Mouse (Mus musculus) adrenal gland (tissue): Measurements from ENCODE around the gene Olfr411.

ENCODE experiments used
- intact Hi-C: fragments of 180-260 bp; cut with DNase I; formaldehyde crosslinking; loops from one replicate; pipeline ENCODE4 v1.15.1; 2025
- long read RNA-seq, 2 experiments: library from polyadenylated mRNA; unstranded; transcript quantifications; one replicate each; pipeline ENCODE4 v2.0.0; 2020; ENCODE audit warnings: borderline replicate concordance in 1 of 2; ENCODE audit not compliant: insufficient replicate concordance in 1 of 2

Olfr411 gene
- long read RNA-seq, experiment 1 = 0 reads
- long read RNA-seq, experiment 2 = 0 reads

DNA sequence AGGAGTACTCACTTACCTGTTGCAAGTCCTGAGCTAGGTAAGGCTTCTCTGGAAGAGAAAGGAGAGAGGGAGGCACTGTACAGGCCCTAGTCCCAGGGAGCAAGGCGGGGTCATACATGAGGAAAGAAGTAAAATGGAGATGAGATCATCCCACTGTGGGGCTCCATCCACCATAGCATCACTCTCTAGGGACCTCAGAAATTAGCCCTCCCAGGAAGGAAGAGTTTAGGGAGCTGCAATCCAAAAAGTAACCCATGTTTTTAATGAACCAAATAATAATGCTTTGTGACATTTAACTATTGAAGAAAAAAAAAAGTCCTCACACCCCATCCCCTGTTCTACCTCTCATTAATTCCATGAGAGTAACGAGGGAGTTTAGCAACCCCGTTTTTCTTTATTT lies at the start of gene Olfr411:
TSS of gene Olfr411 (minus strand) at position 101 of the 400 bp plus-strand sequence.
- intact Hi-C loops = no loop called here

DNA sequence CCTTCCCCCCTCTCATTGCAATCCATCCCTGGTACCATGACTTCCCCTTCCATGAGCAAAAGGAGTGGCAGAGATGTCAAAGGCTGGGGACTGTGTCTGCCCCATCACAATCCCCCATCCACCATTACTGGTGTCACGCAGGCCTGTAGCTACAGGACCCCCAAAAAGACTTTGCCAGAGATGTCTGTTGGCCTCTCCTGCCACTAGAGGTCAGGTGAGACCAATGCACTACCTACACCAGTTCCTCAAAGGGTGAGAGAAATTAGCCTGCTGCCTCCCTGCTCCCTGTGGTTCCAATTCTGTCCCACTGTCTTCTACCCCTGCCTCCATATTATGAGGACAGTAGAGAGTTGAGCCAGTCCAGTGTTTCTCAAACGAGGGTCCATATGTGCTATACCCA lies 49.7 kb upstream of the Olfr411 start:
- intact Hi-C loops = loop anchor here (5.0 kb wide), 1 partner anchor 120 kb away; no protein-coding TSS in a partner anchor

DNA sequence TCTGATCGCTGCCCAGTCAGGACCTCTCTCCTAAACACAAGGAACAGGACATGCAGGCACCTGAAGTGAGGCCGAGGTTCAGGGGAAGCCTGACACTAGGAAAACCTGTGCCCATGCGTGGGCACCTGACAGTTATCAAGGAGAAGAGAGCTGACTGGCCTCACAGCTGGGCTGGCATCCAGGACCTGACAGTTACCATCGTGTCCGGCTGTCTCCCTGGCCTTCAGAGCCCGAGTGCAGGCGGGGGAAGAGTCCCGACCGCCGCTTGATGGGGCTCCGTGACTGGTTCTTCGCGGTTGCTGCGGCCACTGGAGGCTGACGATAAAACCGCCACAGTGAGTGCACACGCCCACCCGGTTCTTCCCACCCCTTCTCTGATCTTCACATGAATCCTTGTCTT lies 43.1 kb upstream of the Olfr411 start:
- intact Hi-C loops = no loop called here

DNA sequence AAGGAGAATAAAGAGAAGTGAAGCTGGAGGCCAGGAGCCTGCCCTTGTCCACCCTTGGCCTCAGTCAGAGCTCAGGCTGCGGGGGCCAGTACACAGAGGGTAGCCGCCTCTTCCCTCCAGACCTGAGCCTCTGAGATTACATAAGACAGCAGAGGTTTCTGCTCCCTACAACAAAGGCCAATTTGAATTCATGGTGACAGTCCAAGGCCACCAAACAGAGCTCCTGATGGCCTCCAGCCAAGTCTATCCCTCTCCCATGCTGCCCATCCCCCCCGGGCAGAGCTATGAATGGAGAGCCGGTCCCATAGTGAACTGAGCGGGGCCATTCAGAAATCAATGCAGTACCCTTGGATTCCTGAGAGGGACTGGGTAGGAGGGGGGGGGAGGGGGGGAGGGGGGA lies 41.0 kb upstream of the Olfr411 start:
- intact Hi-C loops = no loop called here

DNA sequence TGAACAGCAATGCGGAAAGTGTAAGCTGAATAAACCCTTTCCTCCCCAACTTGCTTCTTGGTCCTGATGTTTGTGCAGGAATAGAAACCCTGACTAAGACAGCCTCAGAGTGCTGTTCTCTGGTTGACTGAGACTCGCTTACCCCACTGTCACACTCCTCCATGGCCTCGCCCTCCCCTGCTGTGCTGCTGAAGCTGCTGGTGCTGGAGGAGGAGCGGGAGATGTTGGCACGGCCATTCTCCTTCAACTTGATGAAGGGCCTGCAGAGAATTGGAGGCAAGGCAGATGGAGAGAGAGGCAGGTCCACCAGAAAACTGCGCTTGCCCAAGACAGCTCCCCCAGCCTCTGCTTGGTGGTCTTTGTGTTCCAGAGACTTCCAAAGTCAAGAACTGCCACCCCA lies 40.5 kb upstream of the Olfr411 start:
- intact Hi-C loops = no loop called here

DNA sequence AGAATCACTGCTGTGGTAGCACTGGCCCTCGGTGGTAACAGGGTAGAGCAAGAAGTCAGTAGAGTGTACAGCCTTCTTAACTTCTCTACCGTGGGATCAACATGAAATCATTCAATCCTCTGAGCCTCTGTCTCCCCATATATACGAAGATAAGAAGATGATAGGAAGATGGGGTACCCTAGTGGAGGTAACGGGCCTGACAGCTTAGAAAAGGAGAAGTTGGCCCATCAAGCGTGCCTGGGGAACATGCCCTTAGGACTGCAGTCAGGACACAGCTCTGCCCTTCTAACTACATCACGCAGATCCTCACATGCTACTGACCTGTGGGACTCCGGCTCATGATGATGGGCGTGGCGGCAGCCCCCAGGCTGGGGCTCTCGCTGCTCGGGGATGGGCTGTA lies 39.4 kb upstream of the Olfr411 start:
- intact Hi-C loops = no loop called here

DNA sequence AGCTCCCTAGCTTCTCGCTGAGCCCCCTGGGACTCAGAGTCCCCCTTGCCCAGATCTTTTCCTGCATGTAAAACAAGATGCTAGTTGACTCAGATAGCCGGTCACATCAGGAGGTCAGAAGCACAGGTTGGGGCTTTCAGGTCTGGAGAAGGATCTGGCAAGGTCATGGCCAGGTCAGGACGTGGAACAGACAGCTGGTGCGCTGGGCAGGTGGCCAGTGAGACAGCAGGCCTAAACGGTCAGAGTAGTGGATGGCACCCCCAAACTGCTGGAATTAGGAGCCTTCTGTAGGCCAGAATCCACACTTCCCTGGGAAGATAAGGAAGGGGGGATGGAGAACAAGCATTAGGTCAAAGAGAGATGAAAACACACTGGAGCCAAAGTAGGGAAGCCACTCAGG lies 34.8 kb upstream of the Olfr411 start:
- intact Hi-C loops = no loop called here

DNA sequence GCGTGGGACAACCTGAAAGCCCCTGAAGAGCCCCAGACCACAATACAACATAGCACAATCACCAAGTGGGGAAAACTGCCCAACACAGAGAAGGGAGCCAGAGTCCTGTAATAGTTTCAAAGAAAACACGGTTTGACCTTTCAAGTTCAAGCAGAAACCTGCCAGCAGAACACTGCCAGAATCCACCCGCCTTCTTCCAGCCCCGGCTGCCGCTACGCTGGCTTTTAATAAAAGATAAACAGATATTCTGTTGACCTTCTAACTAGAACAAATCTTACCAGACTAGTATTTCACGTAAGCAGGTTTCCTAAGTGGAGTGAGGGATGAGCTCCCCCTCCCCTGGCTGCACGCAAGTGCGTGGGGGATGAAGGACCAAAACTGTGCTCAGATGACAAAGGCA lies 33.2 kb upstream of the Olfr411 start:
- intact Hi-C loops = no loop called here

DNA sequence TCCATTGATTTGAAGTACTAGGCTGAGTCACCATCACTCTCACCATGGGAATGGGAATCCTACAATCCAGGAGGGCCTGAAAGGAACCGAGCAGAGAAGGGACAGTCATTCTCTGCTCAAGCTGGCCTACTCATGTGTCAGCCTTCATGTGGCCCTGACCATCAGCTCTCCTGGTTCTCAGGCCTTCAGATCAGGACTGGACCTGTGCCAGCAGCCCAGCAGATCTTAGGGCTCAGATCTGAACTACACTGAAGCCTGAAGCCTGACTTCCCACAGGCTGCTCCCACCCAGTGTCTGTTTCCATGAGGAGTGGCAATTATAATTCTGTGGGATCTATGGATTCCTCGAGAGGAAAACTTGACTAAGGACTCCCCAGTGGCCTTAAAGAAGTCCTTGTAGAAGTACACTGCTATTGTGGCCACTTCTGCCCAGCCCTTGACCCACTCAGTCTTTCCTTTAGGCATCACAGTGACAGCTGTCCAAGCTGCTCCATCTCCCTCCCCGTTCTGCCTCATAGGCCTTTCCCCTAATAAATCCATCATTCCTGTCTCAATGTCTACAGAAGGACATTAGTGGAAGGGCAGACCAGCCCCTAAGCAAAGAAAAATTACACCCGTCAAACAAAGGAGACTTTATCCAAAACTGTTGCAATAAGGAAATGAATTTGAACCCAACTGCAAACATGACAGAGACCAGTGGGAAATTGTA lies 26.9 kb upstream of the Olfr411 start:
- intact Hi-C loops = loop anchor here (5.0 to 10.0 kb wide), 4 partner anchors 148 to 1155 kb away; partner anchors contain the start of gene Zfp616

DNA sequence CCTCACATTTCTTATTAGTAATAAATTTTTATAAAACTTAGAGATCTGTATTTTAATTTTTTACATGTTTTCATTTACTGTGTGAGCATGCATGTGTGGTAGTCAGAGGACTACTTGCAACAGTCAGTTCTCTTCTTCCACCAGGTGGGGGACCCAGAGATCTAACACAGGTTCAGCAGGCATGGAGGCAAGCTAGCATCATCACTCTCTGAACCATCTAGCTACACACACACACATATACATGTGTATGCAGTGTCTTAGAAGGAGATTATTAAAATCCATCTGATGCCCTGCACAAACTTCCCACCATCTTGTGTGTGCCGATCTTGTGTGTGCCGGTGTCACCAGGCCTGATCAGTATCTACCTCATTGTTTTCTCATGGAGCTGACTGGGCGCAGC lies 24.4 kb upstream of the Olfr411 start:
- intact Hi-C loops = loop anchor here (5.0 to 10.0 kb wide), 4 partner anchors 150 to 1152 kb away; partner anchors contain the start of gene Zfp616

DNA sequence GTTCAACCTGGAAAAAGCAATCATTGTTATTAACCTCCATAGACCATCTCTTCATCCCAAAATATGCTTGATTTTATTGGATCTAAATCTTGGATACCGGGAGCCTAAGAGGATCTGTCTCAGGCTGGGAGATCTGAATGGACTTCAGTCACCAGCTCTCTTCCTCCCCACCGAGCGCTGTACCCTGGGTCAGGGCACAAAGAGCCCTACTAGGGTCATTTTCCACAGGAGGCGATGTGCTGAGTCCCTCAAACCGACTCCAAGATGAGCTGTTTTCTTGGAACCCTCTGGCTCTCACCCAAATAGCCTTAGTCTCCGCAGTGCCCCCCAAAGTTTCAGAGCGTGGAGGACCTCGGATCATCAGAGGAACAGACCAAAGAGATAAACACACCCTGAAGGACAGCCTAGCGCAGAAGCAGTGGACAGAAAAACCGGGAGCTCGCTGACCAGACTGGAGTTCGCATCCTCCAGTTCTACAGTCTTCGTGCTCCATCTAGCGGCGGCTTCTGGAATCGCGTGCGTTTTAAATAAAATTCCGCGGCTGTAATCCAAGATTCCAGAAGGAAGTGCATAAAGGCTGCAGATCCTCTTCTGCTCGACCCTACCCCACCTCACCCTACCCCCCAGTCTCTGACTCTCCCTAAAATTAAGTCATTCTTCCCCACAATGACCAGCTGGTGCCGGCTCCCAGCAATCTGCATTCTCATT lies 19.1 kb upstream of the Olfr411 start:
- intact Hi-C loops = loop anchor here (10.0 kb wide), 2 partner anchors 307 to 1147 kb away; partner anchors contain the start of gene Zfp616

DNA sequence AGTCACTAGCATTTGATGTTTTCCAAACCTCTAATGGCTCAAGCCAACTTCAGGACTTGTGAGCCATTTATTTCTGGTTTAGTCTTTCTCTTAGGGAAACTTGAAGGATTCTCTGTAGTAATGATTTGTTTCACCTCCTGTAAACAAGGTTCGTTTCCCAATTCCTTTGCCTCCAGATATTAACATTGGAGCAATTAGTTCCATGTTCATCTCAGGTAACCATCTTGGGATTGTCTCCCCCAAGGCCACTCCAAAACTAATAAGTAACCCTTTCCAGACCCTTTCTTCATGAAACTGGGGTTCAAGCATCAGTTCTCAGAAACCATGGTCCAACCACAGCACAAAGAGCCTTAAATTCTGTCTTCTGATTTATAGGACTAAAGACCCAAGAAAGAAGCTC lies 9.3 kb upstream of the Olfr411 start, which contains the start of gene Olfr412:
TSS of gene Olfr412 (plus strand) at position 301 of the 400 bp plus-strand sequence.
- intact Hi-C loops = no loop called here

DNA sequence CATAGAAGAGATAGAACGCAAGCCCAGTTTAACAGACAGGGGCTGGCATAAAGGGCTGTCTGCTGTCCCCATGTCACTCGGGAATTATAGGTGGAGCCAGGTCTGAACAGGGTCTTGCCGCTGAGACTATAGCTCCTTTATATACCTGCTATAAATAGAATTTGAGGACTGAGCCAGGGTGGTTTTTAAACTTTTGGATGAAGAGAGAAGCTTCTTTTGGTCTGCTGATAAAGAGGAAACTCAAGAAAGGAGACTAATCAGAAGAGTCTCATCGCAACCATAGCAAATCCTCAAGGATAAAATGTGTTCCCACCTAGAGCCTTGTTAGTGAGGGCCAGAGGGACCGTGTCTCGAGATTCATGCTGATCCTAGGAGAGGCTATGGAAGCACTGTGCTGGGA lies 14.5 kb downstream of the Olfr411 start, which contains the start of gene Olfr410:
TSS of gene Olfr410 (minus strand) at position 101 of the 400 bp plus-strand sequence.
- intact Hi-C loops = no loop called here

DNA sequence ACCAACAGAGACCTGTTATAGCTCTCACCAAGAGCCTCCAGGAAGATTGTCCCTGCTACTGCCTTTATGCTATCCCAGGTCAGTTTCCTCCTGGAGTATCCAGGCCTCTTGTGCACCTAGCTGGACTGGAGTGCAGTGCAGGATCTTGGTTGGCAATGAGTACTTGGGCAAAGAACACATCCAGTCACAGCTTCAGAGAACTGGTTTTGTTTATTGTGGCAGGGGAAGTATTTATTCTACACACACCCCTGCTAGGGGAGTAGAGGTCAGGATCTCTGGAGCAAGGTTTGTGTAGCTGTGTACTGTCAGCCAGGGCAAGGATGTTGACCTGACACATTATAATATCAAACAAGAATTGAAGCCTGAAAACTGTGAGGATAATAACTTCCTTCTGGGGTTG lies 23.7 kb downstream of the Olfr411 start:
- intact Hi-C loops = no loop called here

DNA sequence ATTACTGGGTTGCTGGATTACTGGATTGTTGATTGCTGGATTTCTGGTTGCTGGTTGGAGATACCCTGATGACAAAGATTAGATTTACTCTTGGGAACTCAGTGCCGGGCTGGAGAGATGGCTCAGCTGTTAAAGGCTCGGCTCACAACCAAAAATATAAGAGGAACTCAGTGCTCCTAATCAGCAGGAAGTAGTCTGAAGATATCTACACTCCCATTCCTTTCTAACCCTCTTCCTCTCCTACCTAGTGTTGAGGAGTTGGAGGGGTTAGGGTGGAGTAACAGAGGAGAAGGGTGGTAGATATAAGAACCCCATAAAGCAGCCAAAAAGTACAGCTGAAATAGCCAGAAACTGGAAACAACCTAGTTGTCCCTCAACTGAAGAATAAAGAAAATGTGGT lies 26.4 kb downstream of the Olfr411 start:
- intact Hi-C loops = no loop called here
